Mouse (Mus musculus) inflammation-experienced regulatory T-cells (primary cell): Measurements from ENCODE around the gene Rnf169. TPM values are rescaled to one million over a fixed set of nuclear protein-coding genes. Genes with fewer than 3 reads are reported as not detected.

Source experiments
- polyA plus RNA-seq, 2 experiments: library from polyadenylated mRNA; unstranded; fragments of 100-300 nt; shearing (Covaris generic); gene quantifications; one replicate each; pipeline ENCODE4 v1.2.1; 2017

Rnf169 gene
- polyA plus RNA-seq = 10 to 100 TPM; 12.0 to 12.9 TPM

DNA sequence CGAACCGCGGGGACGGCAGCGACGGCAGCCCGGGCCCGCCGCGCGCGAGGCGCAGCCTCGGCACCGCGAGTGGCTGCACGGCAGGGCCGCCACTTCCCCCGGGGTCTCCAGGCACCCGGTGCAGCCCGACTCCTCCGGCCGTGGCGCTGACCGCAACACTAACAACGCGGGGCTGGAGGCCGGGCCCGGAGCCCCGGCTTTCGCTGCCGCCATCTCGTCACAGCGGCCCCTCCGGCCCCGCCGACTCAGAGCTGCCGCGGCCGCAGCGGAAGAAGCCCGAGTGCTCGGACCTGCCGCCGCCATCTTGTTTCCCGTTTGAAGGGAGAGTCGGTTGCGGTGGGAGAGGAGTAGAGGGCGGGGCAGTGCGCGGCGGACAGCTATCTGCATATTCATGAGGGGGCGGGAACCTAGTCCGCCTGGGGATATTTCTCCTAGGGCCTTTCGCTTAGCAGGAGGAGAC lies at the start of gene Rnf169:
TSS of gene Rnf169 (minus strand) at position 317 of the 460 bp plus-strand sequence.

GRCm38 (mm10) chr7:100005790-100006189 lies 25.5 kb upstream of the Rnf169 start, which contains the start of gene Chrdl2:
Chrdl2 (plus strand) TSS chr7:100006172.

Other genes starting within 250 kb of the Rnf169 start
- gene Olfr521, start 216.9 kb downstream of the Rnf169 start, polyA plus RNA-seq = not detected
- gene Neu3, start 152.0 kb downstream of the Rnf169 start, polyA plus RNA-seq = 10 to 100 TPM; 27.4 to 28.0 TPM
- under 1 TPM in 1 of 2 experiments, not detected in 1; 0.30 TPM for gene Xrra1, start 121.3 kb downstream of the Rnf169 start, polyA plus RNA-seq
- gene Spcs2, start 117.0 kb downstream of the Rnf169 start, polyA plus RNA-seq = 100 to 1,000 TPM; 417 to 439 TPM
- gene Chrdl2, start 25.7 kb upstream of the Rnf169 start, polyA plus RNA-seq = 1 to 10 TPM in 1 of 2 experiments, under 1 TPM in 1; 0.07 to 1.3 TPM
- 10 to 100 TPM; 44.0 to 46.6 TPM for gene Pold3, start 141.1 kb upstream of the Rnf169 start, polyA plus RNA-seq
- 1 to 10 TPM; 1.9 to 2.2 TPM for gene Lipt2, start 178.8 kb upstream of the Rnf169 start, polyA plus RNA-seq
- under 1 TPM in 1 of 2 experiments, not detected in 1; 0.53 TPM for gene Kcne3, start 196.1 kb upstream of the Rnf169 start, polyA plus RNA-seq
- 1 to 10 TPM; 4.7 to 6.5 TPM for gene Pgm2l1, start 246.9 kb upstream of the Rnf169 start, polyA plus RNA-seq